Mouse (Mus musculus): ENCODE measurements at regions not wholly inside any gene's neighbourhood (a gene's known extent, or its start where the extent isn't known, plus 50 kb on each side); places are given as distances from the start of the nearest gene placed in this dataset.

GRCm38 (mm10) chr17:14522011-14522410, 172.0 kb downstream of the Thbs2 start:
- in situ Hi-C loops (cut with MboI; ENCODE audit: low pct_unique_long_range_greater_than_20kb) = no loop called here
- ATAC-seq (no peak), DNase-seq (ENCODE audit: low read depth, low spot score) (no peak)
- POLR2A ChIA-PET = no interaction called here
- TF ChIP-seq CTCF (IDR thresholded peaks at IDR 0.05) = no peak
- CTCF ChIA-PET = interaction anchor here (1.1 to 1.2 kb wide), 2 partner anchors 234 to 385 kb away, joined by 3 to 6 read pairs; no protein-coding TSS in a partner anchor
- no peaks in the 10 kb centered on the region for H3K27me3 ChIP-seq

- ChIA-PET POLR2A (no interaction called here), CTCF (interaction anchor here (0.7 to 3.0 kb wide), 7 partner anchors 14 to 388 kb away, joined by 3 to 16 read pairs (median 4); no protein-coding TSS in a partner anchor)
- peak; percentile 89 for TF ChIP-seq CTCF (IDR thresholded peaks at IDR 0.05)
- in situ Hi-C loops (cut with MboI; ENCODE audit: low pct_unique_long_range_greater_than_20kb) = no loop called here
- no peaks in the 10 kb centered on the region for H3K27me3 ChIP-seq
- ATAC-seq (peak; percentile 29), DNase-seq (ENCODE audit: low read depth, low spot score) (no peak)
These were observed 173.5 kb downstream of the Thbs2 start for GRCm38 (mm10) chr17:14520565-14520964.

GRCm38 (mm10) chr17:14519367-14519766, 174.7 kb downstream of the Thbs2 start:
- POLR2A ChIA-PET = no interaction called here
- in situ Hi-C loops (cut with MboI; ENCODE audit: low pct_unique_long_range_greater_than_20kb) = loop anchor here (5.0 to 10.0 kb wide), 3 partner anchors 232 to 405 kb away; no protein-coding TSS in a partner anchor
- no peaks in the 10 kb centered on the region for H3K27me3 ChIP-seq
- CTCF ChIA-PET = interaction anchor here (1.9 to 3.0 kb wide), 2 partner anchors 231 to 287 kb away, joined by 4 to 16 read pairs; no protein-coding TSS in a partner anchor
- no peak for ATAC-seq
- no peak for DNase-seq (ENCODE audit: low read depth, low spot score)
- no peak for TF ChIP-seq CTCF (IDR thresholded peaks at IDR 0.05)

- DNase-seq (ENCODE audit: low read depth, low spot score) (no peak), ATAC-seq (no peak)
- no peak for TF ChIP-seq CTCF (IDR thresholded peaks at IDR 0.05)
- no peaks in the 10 kb centered on the region for H3K27me3 ChIP-seq
- in situ Hi-C loops (cut with MboI; ENCODE audit: low pct_unique_long_range_greater_than_20kb) = loop anchor here (5.0 to 10.0 kb wide), 3 partner anchors 231 to 403 kb away; no protein-coding TSS in a partner anchor
- CTCF ChIA-PET = interaction anchor here (1.1 to 3.0 kb wide), 2 partner anchors 230 to 286 kb away, joined by 4 to 16 read pairs; no protein-coding TSS in a partner anchor
- POLR2A ChIA-PET = interaction anchor here (2.6 kb wide), 1 partner anchor 231 kb away, joined by 6 read pairs; no protein-coding TSS in a partner anchor
These were observed 175.8 kb downstream of the Thbs2 start for GRCm38 (mm10) chr17:14518216-14518615.

GRCm38 (mm10) chr17:14517368-14517767, 176.7 kb downstream of the Thbs2 start:
- ChIA-PET CTCF (interaction anchor here (0.8 to 3.1 kb wide), 4 partner anchors 184 to 289 kb away, joined by 3 to 24 read pairs (median 4); no protein-coding TSS in a partner anchor), POLR2A (interaction anchor here (1.0 to 2.6 kb wide), 2 partner anchors 230 to 281 kb away, joined by 3 to 6 read pairs; no protein-coding TSS in a partner anchor)
- no peak for TF ChIP-seq CTCF (IDR thresholded peaks at IDR 0.05)
- in situ Hi-C loops (cut with MboI; ENCODE audit: low pct_unique_long_range_greater_than_20kb) = loop anchor here (5.0 to 10.0 kb wide), 3 partner anchors 230 to 403 kb away; no protein-coding TSS in a partner anchor
- no peaks in the 10 kb centered on the region for H3K27me3 ChIP-seq
- DNase-seq (ENCODE audit: low read depth, low spot score) = no peak
- ATAC-seq = no peak

GRCm38 (mm10) chr17:14516097-14516496, 177.9 kb downstream of the Thbs2 start:
- in situ Hi-C loops (cut with MboI; ENCODE audit: low pct_unique_long_range_greater_than_20kb) = loop anchor here (5.0 to 10.0 kb wide), 3 partner anchors 229 to 401 kb away; no protein-coding TSS in a partner anchor
- H3K27me3 ChIP-seq = no peaks in the 10 kb centered on the region
- ATAC-seq (no peak), DNase-seq (ENCODE audit: low read depth, low spot score) (no peak)
- ChIA-PET POLR2A (no interaction called here), CTCF (interaction anchor here (1.2 to 3.1 kb wide), 3 partner anchors 228 to 288 kb away, joined by 3 to 24 read pairs (median 6); no protein-coding TSS in a partner anchor)
- peak; percentile 79 for TF ChIP-seq CTCF (IDR thresholded peaks at IDR 0.05)

- ChIA-PET POLR2A (no interaction called here), CTCF (no interaction called here)
- no peak for TF ChIP-seq CTCF (IDR thresholded peaks at IDR 0.05)
- H3K27me3 ChIP-seq = peaks cover 4% of the 10 kb centered on the region
- ATAC-seq (no peak), DNase-seq (ENCODE audit: low read depth, low spot score) (no peak)
- in situ Hi-C loops (cut with MboI; ENCODE audit: low pct_unique_long_range_greater_than_20kb) = loop anchor here (10.0 kb wide), 1 partner anchor 399 kb away; no protein-coding TSS in a partner anchor
These were observed 180.6 kb downstream of the Thbs2 start for GRCm38 (mm10) chr17:14513454-14513853.

GRCm38 (mm10) chr17:14510486-14510885, 183.5 kb downstream of the Thbs2 start:
- no peak for DNase-seq (ENCODE audit: low read depth, low spot score)
- in situ Hi-C loops (cut with MboI; ENCODE audit: low pct_unique_long_range_greater_than_20kb) = loop anchor here (10.0 kb wide), 1 partner anchor 396 kb away; no protein-coding TSS in a partner anchor
- peaks cover 7% of the 10 kb centered on the region for H3K27me3 ChIP-seq
- no peak for TF ChIP-seq CTCF (IDR thresholded peaks at IDR 0.05)
- CTCF ChIA-PET = no interaction called here
- POLR2A ChIA-PET = no interaction called here
- no peak for ATAC-seq

- CTCF ChIA-PET = interaction anchor here (1.6 kb wide), 1 partner anchor 31 kb away, joined by 3 read pairs; no protein-coding TSS in a partner anchor
- in situ Hi-C loops (cut with MboI; ENCODE audit: low pct_unique_long_range_greater_than_20kb) = no loop called here
- H3K27me3 ChIP-seq = peaks cover 7% of the 10 kb centered on the region
- no peak for TF ChIP-seq CTCF (IDR thresholded peaks at IDR 0.05)
- DNase-seq (ENCODE audit: low read depth, low spot score) (no peak), ATAC-seq (no peak)
- POLR2A ChIA-PET = no interaction called here
These were observed 186.9 kb downstream of the Thbs2 start for GRCm38 (mm10) chr17:14507111-14507510.

- CTCF ChIA-PET = interaction anchor here (1.2 to 1.6 kb wide), 2 partner anchors 9 to 30 kb away, joined by 3 read pairs; no protein-coding TSS in a partner anchor
- no peak for DNase-seq (ENCODE audit: low read depth, low spot score)
- peaks cover 7% of the 10 kb centered on the region for H3K27me3 ChIP-seq
- no peak for TF ChIP-seq CTCF (IDR thresholded peaks at IDR 0.05)
- ATAC-seq = no peak
- in situ Hi-C loops (cut with MboI; ENCODE audit: low pct_unique_long_range_greater_than_20kb) = no loop called here
- POLR2A ChIA-PET = interaction anchor here (0.7 kb wide), 1 partner anchor 420 kb away, joined by 4 read pairs; no protein-coding TSS in a partner anchor
These were observed 187.9 kb downstream of the Thbs2 start for GRCm38 (mm10) chr17:14506123-14506522.

GRCm38 (mm10) chr17:14505415-14505814, 188.6 kb downstream of the Thbs2 start:
- in situ Hi-C loops (cut with MboI; ENCODE audit: low pct_unique_long_range_greater_than_20kb) = no loop called here
- no peak for ATAC-seq
- ChIA-PET POLR2A (interaction anchor here (0.8 kb wide), 1 partner anchor 144 kb away, joined by 3 read pairs; no protein-coding TSS in a partner anchor), CTCF (interaction anchor here (1.2 to 1.6 kb wide), 2 partner anchors 10 to 30 kb away, joined by 3 read pairs; no protein-coding TSS in a partner anchor)
- peaks cover 7% of the 10 kb centered on the region for H3K27me3 ChIP-seq
- no peak for DNase-seq (ENCODE audit: low read depth, low spot score)
- no peak for TF ChIP-seq CTCF (IDR thresholded peaks at IDR 0.05)

All from Patski (cell line).